Mouse (Mus musculus): ENCODE measurements around the gene Atp4a.

DNA sequence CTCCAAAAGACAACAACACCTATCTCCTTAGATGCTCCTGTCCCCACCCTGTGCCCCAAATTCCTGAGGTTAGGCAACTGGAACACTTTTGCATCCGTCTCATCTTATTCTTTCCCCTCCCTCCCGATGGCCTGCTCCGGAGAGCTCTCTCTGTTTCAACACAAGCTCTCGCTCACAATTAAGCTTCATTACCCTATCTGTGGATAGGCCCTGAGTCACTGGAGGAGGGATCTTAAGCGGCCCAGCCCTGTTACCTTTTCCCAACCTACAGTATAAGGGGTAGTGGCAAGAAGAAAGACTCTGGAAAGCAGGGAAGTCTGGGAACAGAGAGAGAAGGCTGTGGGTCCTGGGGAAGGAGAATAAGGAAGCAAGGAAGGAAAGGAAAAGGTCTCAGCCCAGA, 51.4 kb downstream of the Atp4a start, which contains the start of gene Dmkn:
- TF ChIP-seq GATA1 (IDR thresholded peaks at IDR 0.05; ENCODE audit: borderline replicate concordance, low read length) (no peak), FLI1 (IDR thresholded peaks at IDR 0.05; ENCODE audit: low read length) (no peak)
